Mouse (Mus musculus) embryonic facial prominence, embryonic 13.5 days (tissue): Measurements from ENCODE around the gene Relb. TPM values are rescaled to one million over a fixed set of nuclear protein-coding genes. Genes with fewer than 3 reads are reported as not detected.

ENCODE experiments used
- ATAC-seq: fragments of 200-750 bp; cut with Nextera tagmentation; 2 replicates; pipeline ENCODE4 v1.8.0; 2017; ENCODE audit warnings: low read depth; ENCODE audit not compliant: insufficient number of reproducible peaks, insufficient read depth, low FRiP score, low TSS enrichment
- H3K27ac ChIP-seq: fragments of 300-500 bp; sonication (generic); 2 replicates; pipeline ENCODE4 v1.5.1; 2015; ENCODE audit warnings: moderate library complexity, mild to moderate bottlenecking, inconsistent platforms
- H3K27me3 ChIP-seq: fragments of 300-500 bp; sonication (generic); 2 replicates; pipeline ENCODE4 v1.6.1; 2015; ENCODE audit warnings: mild to moderate bottlenecking, inconsistent platforms
- H3K36me3 ChIP-seq: fragments of 300-500 bp; sonication (generic); 2 replicates; pipeline ENCODE4 v1.6.1; 2015; ENCODE audit warnings: mild to moderate bottlenecking, inconsistent platforms
- H3K4me1 ChIP-seq: fragments of 300-500 bp; sonication (generic); 2 replicates; pipeline ENCODE4 v1.6.1; 2015; ENCODE audit warnings: inconsistent platforms
- H3K4me2 ChIP-seq: fragments of 300-500 bp; sonication (generic); 2 replicates; pipeline ENCODE4 v1.6.1; 2015; ENCODE audit warnings: moderate library complexity, mild to moderate bottlenecking, inconsistent platforms
- H3K4me3 ChIP-seq: fragments of 300-500 bp; sonication (generic); 2 replicates; pipeline ENCODE4 v1.5.1; 2015; ENCODE audit warnings: mild to moderate bottlenecking, inconsistent platforms
- H3K9ac ChIP-seq: fragments of 300-500 bp; sonication (generic); 2 replicates; pipeline ENCODE4 v1.6.1; 2015; ENCODE audit warnings: mild to moderate bottlenecking, inconsistent platforms
- H3K9me3 ChIP-seq: fragments of 300-500 bp; sonication (generic); 2 replicates; pipeline ENCODE4 v1.6.1; 2016; ENCODE audit warnings: inconsistent platforms
- WGBS: fragments of 180-500 bp; shearing (Covaris S2); methylation state at CpG from one replicate; pipeline ENCODE4 v1.1.7; 2015; ENCODE audit warnings: mixed read lengths; 5-methylcytosine and 5-hydroxymethylcytosine counted together
- polyA plus RNA-seq: library from polyadenylated mRNA; unstranded; fragments of >200 nt; fragmentation: Nextera tagmentation; extraction: Ambion mirVana; gene quantifications from 2 replicates; pipeline ENCODE4 v1.2.1, GENCODE M21; 2015

Relb gene
- polyA plus RNA-seq, 1 experiment from 2014 or later = 7.5 TPM

DNA sequence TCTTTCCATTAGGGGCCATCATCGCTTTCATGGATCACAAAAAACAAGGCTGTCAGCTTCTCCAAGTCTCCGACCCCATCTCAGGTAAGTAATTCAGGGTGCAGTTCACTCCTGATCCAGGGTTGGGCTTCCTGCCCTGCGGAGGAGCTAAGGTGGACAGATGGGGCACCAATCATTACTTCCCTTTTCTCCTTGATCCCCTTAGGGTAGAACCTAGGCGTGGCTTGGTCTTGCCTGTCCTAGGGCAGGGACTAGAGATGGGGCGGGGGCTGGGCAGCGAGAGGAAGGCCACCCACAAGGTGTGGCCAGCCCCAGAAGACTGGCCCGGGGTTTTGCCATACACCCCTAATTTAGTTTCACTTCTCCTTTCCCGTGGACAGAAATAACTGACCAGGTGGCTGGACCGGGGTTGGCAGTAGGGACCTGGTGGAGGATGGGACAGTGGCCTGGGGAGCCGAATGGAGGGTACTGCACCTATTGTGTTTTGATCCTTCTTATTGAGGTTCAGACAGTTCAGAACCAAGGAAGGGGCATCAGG is 51.3 kb downstream of the Relb start:
- 17% methylated on average over 10 of the region's 10 CpGs for WGBS
- peaks cover 39% of the 10 kb centered on the region for H3K27me3 ChIP-seq
- peaks cover 34% of the 10 kb centered on the region for H3K36me3 ChIP-seq
- peak overlapping the region; percentile 67 for H3K9ac ChIP-seq
- no peaks in the 10 kb centered on the region for H3K9me3 ChIP-seq
- no peak for ATAC-seq
- no peak overlapping the region for H3K27ac ChIP-seq
- H3K4me2 ChIP-seq = peak overlapping the region; percentile 82
- H3K4me1 ChIP-seq = peaks cover 33% of the 10 kb centered on the region
- H3K4me3 ChIP-seq = peak overlapping the region; percentile 43

- peaks cover 39% of the 10 kb centered on the region for H3K27me3 ChIP-seq
- under 1% methylated on average over 56 of the region's 56 CpGs for WGBS
These were observed 51.9 kb downstream of the Relb start, which contains the start of the genes Zfp296 and Gemin7 for GRCm38 (mm10) chr7:19577141-19577852. Gene Zfp296, plus strand, starts transcription at chr7:19577287. Gene Gemin7, minus strand, starts transcription at chr7:19577595.

GRCm38 (mm10) chr7:19575559-19575958 is 53.7 kb downstream of the Relb start:
- peaks cover 39% of the 10 kb centered on the region for H3K27me3 ChIP-seq
- H3K4me2 ChIP-seq = no peak overlapping the region
- H3K4me3 ChIP-seq = no peak overlapping the region
- 69% methylated on average over 3 of the region's 3 CpGs for WGBS
- no peak for ATAC-seq
- no peak overlapping the region for H3K27ac ChIP-seq
- peaks cover 13% of the 10 kb centered on the region for H3K36me3 ChIP-seq
- peaks cover 46% of the 10 kb centered on the region for H3K4me1 ChIP-seq
- H3K9ac ChIP-seq = no peak overlapping the region
- no peaks in the 10 kb centered on the region for H3K9me3 ChIP-seq

More at GRCm38 (mm10) chr7:19577141-19577852, 51.9 kb downstream of the Relb start, which contains the start of the genes Zfp296 and Gemin7:
- Histone ChIP-seq H3K36me3 (peaks cover 28% of the 10 kb centered on the region), H3K4me1 (peaks cover 37% of the 10 kb centered on the region), H3K4me3 (peak within 1 kb of the TSS; percentile 43), H3K27ac (no peak within 1 kb of the TSS), H3K9ac (peak within 1 kb of the TSS; percentile 67), H3K4me2 (peak within 1 kb of the TSS; percentile 82), H3K9me3 (no peaks in the 10 kb centered on the region)
- no peak for ATAC-seq

GRCm38 (mm10) chr7:19573776-19574140 is 55.5 kb downstream of the Relb start:
- peak overlapping the region; percentile 92 for H3K4me2 ChIP-seq
- peaks cover 38% of the 10 kb centered on the region for H3K27me3 ChIP-seq
- peaks cover 20% of the 10 kb centered on the region for H3K36me3 ChIP-seq
- no peaks in the 10 kb centered on the region for H3K9me3 ChIP-seq
- peak overlapping the region; percentile 87 for H3K9ac ChIP-seq
- WGBS = 22% methylated on average over 16 of the region's 16 CpGs
- peak overlapping the region; percentile 82 for H3K27ac ChIP-seq
- H3K4me1 ChIP-seq = peaks cover 38% of the 10 kb centered on the region
- peak overlapping the region; percentile 76 for H3K4me3 ChIP-seq
- ATAC-seq = no peak

DNA sequence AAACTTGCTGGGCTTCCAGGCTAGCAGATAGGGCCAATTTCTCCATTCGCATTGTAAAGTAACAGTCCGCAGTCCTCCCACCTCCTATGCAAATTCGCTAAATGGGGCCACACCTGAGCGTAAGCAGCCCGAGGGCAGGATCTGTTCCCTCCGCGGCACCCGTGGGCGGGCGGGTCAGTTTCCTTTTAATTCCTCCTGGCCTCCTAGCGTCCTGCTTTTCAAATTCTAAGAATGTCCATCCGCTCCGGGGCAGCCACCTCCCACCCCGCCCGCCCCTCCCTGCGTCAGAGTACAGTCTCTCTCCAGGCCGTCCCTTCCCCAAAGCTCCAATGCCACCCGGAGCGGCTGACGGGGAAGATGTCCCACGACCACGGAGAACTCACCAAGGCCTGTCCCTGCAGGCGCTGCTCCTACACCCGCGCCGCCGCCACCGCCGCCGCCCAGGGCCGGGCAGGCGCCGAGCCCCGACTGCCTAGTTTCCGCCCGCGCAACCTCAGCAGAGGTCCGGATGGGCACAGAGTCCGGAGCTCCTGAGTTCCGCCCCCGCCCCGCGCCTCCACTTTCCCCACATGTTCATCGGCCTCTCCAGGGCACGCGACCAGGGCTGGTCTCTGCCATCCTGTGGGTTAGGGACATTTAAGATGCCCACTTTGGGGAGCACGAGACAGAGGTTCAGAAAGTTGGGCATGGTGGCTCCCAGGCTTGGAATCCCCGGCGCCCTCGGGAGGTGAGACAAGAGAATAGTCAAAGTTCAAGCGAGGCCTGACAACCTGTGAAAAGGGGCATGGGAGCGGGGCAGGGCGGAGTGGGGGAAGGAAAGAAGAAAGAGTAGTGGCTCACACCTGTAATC is 56.1 kb downstream of the Relb start:
- H3K4me1 ChIP-seq = peaks cover 32% of the 10 kb centered on the region
- under 1% methylated on average over 53 of the region's 53 CpGs for WGBS
- H3K4me3 ChIP-seq = peak overlapping the region; percentile 76
- ATAC-seq = peak; percentile 74
- peaks cover 26% of the 10 kb centered on the region for H3K36me3 ChIP-seq
- H3K27ac ChIP-seq = peak overlapping the region; percentile 82
- no peaks in the 10 kb centered on the region for H3K9me3 ChIP-seq
- H3K4me2 ChIP-seq = peak overlapping the region; percentile 92
- H3K9ac ChIP-seq = peak overlapping the region; percentile 87
- peaks cover 32% of the 10 kb centered on the region for H3K27me3 ChIP-seq

DNA sequence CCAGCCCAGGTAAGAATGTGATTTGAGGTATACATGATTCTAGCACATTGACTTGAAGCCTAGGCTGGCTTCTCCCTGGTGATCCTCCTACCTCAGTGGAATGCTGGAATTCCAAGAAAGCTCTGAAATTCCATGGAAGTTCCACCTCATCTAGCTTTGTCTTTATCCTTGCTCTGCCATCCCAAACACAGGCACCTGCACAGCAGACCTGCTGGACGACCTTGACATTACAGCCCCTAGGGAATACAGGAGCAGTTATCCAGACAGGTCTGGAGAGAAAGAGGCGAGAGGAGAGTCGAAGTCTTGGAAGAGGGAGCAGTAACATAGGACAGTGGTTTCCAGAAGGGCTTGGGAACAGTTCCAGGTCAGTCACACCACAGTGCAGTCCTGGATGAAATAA is 59.6 kb downstream of the Relb start:
- H3K9me3 ChIP-seq = no peaks in the 10 kb centered on the region
- H3K36me3 ChIP-seq = peaks cover 52% of the 10 kb centered on the region
- no peak overlapping the region for H3K4me2 ChIP-seq
- peaks cover 19% of the 10 kb centered on the region for H3K4me1 ChIP-seq
- no peak for ATAC-seq
- H3K4me3 ChIP-seq = no peak overlapping the region
- H3K27ac ChIP-seq = no peak overlapping the region
- no peak overlapping the region for H3K9ac ChIP-seq
- 79% methylated on average over 3 of the region's 3 CpGs for WGBS
- H3K27me3 ChIP-seq = 0 out of 2 replicates have a peak, but pooled peaks cover 1% of the 10 kb centered on the region

GRCm38 (mm10) chr7:19567426-19567825 is 61.8 kb downstream of the Relb start:
- no peak for ATAC-seq
- WGBS = 88% methylated on average over 8 of the region's 8 CpGs
- no peak overlapping the region for H3K27ac ChIP-seq
- 0 out of 2 replicates have a peak, but pooled peaks cover 3% of the 10 kb centered on the region for H3K9me3 ChIP-seq
- no peak overlapping the region for H3K4me2 ChIP-seq
- no peak overlapping the region for H3K4me3 ChIP-seq
- H3K4me1 ChIP-seq = peaks cover 22% of the 10 kb centered on the region
- no peak overlapping the region for H3K9ac ChIP-seq
- H3K36me3 ChIP-seq = peaks cover 60% of the 10 kb centered on the region
- H3K27me3 ChIP-seq = no peaks in the 10 kb centered on the region

DNA sequence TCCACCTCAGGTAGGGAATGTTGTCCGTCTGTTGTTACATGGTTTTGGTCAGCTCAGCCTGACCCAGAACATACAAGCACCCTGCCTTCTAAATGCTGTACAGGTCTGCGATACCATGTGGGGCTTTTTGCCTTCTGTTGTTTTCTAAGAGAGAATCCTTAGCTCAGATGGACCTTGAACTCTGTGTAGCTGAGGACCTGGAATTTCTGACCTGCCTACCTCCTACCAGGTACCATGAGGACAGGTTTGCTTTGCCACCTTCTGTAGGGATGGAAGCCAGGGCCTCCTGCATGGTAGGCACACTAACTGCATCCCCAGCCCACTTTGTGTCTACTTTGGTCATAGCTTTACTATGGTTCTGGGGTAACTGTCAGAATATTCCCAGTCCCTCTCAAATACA is 63.4 kb downstream of the Relb start:
- 88% methylated on average over 2 of the region's 2 CpGs for WGBS
- Histone ChIP-seq H3K9me3 (0 out of 2 replicates have a peak, but pooled peaks cover 3% of the 10 kb centered on the region), H3K36me3 (peaks cover 60% of the 10 kb centered on the region), H3K9ac (no peak overlapping the region; the same call in 1 of the 2 replicates), H3K4me1 (peaks cover 15% of the 10 kb centered on the region), H3K4me2 (no peak overlapping the region), H3K27ac (no peak overlapping the region), H3K4me3 (no peak overlapping the region), H3K27me3 (no peaks in the 10 kb centered on the region)
- ATAC-seq = no peak

GRCm38 (mm10) chr7:19564455-19564854 is 64.8 kb downstream of the Relb start:
- H3K4me2 ChIP-seq = no peak overlapping the region
- peaks cover 29% of the 10 kb centered on the region for H3K4me1 ChIP-seq
- no peak overlapping the region for H3K9ac ChIP-seq
- no peak for ATAC-seq
- no peaks in the 10 kb centered on the region for H3K27me3 ChIP-seq
- peaks cover 47% of the 10 kb centered on the region for H3K36me3 ChIP-seq
- H3K9me3 ChIP-seq = 0 out of 2 replicates have a peak, but pooled peaks cover 3% of the 10 kb centered on the region
- no peak overlapping the region for H3K4me3 ChIP-seq
- 92% methylated on average over 4 of the region's 4 CpGs for WGBS
- H3K27ac ChIP-seq = no peak overlapping the region

GRCm38 (mm10) chr7:19563884-19564283 is 65.4 kb downstream of the Relb start:
- Histone ChIP-seq H3K27ac (0 out of 2 replicates have a peak overlapping the region, but pooled peaks have one; percentile 16), H3K36me3 (peaks cover 41% of the 10 kb centered on the region), H3K9ac (peak overlapping the region; percentile 99; the same call in 1 of the 2 replicates), H3K27me3 (no peaks in the 10 kb centered on the region), H3K4me3 (0 out of 2 replicates have a peak overlapping the region, but pooled peaks have one; percentile 100), H3K4me1 (peaks cover 35% of the 10 kb centered on the region), H3K9me3 (0 out of 2 replicates have a peak, but pooled peaks cover 3% of the 10 kb centered on the region), H3K4me2 (peak overlapping the region; percentile 92; the same call in 1 of the 2 replicates)
- no peak for ATAC-seq
- 89% methylated on average over 3 of the region's 3 CpGs for WGBS
